Mouse (Mus musculus) gastrocnemius, postnatal 36 days (tissue): ENCODE measurements around the gene Arhgap18. TPM values are rescaled to one million over a fixed set of nuclear protein-coding genes. Genes with fewer than 3 reads are reported as not detected.
"Not testable (repeated sequence)": the region's sequence is repeated elsewhere in the genome, so short reads cannot be mapped to it uniquely, and the experiment has no call there.

Experiments
- DNase-seq, 2 experiments: peaks; one replicate each; pipeline ENCODE4 v3.0.0; 2022
- intact Hi-C: fragments of 180-260 bp; cut with DNase I; formaldehyde crosslinking; loops from one replicate; pipeline ENCODE4 v1.15.1; 2025
- total RNA-seq, 2 experiments: library from RNA; stranded (reverse); gene quantifications; 2 replicates each; pipeline ENCODE4 v1.2.3; 2021

Arhgap18 gene
- total RNA-seq, 2 experiments from 2014 or later = 3.1 to 4.8 TPM

DNA sequence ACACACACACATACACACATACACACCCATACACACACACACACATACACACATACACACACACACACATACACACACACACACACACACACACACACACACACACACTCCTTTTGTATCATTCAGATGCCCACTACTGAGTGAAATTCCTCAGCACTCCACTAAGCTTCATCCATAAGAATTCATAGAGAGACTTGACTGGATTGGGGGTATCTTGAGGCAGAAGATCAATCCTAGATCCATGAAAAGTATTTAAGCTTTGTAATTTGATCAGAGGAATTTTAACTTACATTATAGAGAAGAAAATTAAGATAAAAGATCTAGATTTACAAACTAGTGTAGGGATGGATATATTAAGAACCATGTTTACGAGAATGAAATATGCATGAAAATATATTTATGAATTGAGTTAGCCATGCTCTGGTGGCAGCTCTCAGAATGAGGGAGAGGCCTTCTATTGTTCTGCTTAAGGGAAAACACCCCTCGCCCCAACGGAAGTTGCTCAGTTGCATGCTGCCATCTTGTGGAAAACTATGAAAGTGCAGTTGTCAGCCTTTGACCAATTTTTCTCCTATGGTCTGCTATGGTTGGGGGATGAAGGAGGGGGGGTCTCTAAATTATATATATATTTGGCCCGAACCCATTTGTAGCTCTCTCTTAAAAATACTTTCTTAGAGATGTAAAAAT is 137.2 kb downstream of the Arhgap18 start:
- DNase-seq = peak in 1 of 2 experiments; percentile 28
- intact Hi-C loops = loop anchor here (2.0 to 10.0 kb wide), 2 partner anchors 180 to 516 kb away; partner anchors contain the start of gene L3mbtl3

GRCm38 (mm10) chr10:26893091-26893490 is 139.9 kb downstream of the Arhgap18 start:
- intact Hi-C loops = loop anchor here (10.0 kb wide), 1 partner anchor 518 kb away; the partner anchor contains the start of gene L3mbtl3
- DNase-seq = no peak

DNA sequence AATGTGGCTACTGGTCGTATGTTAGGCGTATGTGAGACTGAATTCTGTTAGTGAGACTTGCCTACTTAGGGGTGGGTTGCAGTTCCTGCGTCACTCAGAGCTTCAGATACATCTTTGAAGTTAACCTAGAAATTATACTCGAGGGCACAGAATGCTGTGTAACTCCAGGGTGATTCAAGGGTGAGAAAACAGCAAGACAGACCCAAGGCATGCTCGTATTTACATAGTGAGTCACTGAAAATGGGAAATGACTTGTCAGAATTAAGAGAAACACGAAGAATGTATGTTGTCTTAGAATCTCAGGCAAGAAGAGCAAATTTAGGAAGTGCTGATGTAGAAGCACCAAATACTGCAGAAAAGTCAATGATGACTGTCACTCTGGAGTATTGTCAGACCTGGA is 142.5 kb downstream of the Arhgap18 start:
- intact Hi-C loops = loop anchor here (10.0 kb wide), 1 partner anchor 521 kb away; the partner anchor contains the start of gene L3mbtl3
- DNase-seq = no peak

GRCm38 (mm10) chr10:26900426-26900825 is 147.2 kb downstream of the Arhgap18 start:
- intact Hi-C loops = no loop called here
- DNase-seq = no peak

DNA sequence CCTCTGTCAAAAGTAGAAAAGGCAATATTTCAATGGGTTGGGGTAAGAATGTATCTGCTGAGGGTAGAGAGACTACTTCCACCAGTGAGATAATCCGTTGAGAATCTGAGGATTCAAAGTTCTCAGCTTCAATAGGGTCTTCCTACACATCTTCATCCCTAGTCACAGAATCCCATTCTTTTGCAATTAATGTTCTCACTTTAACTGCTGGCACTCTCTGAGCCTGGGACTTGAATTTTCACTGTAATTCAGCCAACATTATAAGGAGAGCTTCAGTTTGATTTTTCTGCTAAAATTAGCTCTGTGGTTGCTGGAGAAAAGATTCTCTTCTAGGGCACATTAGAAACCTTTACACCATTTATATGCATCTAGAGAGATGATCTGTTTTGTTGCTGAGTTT is 150.6 kb downstream of the Arhgap18 start:
- intact Hi-C loops = no loop called here
- DNase-seq = no peak

DNA sequence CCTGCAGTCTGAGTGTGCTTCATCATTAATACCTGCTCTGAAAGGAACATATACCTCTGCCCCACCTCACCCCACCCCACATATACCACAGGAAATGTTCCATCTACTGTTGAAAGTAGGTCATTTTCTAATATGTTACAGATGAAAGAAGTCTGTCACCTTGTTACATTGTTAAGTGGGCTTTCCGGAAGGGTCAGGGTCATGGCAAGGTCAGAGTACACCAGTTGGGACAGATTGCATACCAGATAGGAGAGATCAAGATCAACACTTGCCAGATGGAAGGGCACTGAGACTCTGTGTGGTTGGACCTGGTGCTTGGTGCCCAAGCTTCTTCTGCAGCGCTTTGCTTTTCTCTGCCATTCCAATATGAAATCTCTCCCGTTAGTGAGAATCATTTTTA is 158.0 kb downstream of the Arhgap18 start:
- DNase-seq = no peak
- intact Hi-C loops = loop anchor here (10.0 kb wide), 1 partner anchor 854 kb away; no protein-coding TSS in a partner anchor

- DNase-seq = no peak
- intact Hi-C loops = loop anchor here (10.0 kb wide), 1 partner anchor 853 kb away; no protein-coding TSS in a partner anchor
Measured at GRCm38 (mm10) chr10:26912112-26912797, 159.0 kb downstream of the Arhgap18 start.

GRCm38 (mm10) chr10:26912807-26913206 is 159.6 kb downstream of the Arhgap18 start:
- intact Hi-C loops = loop anchor here (10.0 kb wide), 1 partner anchor 852 kb away; no protein-coding TSS in a partner anchor
- no peak for DNase-seq

- intact Hi-C loops = loop anchor here (5.0 to 10.0 kb wide), 2 partner anchors 78 to 845 kb away; no protein-coding TSS in a partner anchor
- DNase-seq = no peak
Measured at GRCm38 (mm10) chr10:26919307-26919977, 166.2 kb downstream of the Arhgap18 start.

DNA sequence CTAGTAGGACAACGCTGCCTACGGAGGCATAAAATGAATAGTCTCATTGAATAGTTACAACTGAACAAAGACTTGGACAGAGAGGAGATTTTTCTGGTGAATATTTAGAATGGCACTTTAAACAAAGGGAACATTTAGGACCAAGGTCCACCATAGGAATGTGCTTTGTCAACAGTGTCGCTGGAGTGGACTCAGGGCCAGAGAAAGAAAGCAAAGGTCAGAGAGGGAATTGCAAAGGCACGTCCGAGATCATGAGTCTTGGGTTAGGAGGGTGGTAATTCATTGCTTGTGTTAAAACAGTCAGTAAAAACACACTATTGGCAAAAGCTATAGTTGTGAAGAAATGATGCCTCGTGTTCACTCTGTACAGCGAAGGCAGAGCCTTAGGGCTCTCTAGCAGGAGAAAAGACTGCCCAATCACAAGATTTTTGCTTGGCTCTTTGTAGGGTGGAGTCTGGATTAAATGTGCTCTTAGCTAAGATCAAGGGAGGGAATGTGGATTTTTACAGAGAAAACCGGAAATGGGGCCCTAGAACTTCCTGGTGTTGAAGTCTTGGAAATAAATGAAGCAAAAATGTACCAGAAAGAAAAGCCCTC is 167.3 kb downstream of the Arhgap18 start:
- DNase-seq = no peak
- intact Hi-C loops = no loop called here

- intact Hi-C loops, DNase-seq: not testable (repeated sequence)
Measured at GRCm38 (mm10) chr10:26936056-26936455, 182.8 kb downstream of the Arhgap18 start.

- intact Hi-C loops, DNase-seq: not testable (repeated sequence)
Measured at GRCm38 (mm10) chr10:26938464-26938863, 185.2 kb downstream of the Arhgap18 start.

DNA sequence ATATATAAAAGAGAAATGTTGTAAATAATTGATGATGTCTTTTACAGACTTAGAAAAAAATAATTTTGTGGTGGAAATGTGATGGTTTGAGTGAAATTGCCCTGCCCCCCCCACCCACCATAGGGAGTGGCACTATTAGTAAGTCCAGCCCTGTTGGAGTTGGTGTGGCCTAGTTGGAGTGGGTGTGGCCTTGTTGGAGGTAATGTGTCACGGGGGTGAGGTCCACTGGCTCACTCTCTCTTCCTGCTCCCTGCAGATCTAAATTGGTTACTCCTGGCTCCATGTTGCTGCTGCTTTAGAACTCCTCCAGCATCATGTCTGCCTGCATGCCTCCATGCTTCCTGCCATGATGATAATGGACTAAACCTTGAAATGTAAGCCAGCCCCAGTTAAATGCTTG is 186.3 kb downstream of the Arhgap18 start:
- intact Hi-C loops = no loop called here

DNA sequence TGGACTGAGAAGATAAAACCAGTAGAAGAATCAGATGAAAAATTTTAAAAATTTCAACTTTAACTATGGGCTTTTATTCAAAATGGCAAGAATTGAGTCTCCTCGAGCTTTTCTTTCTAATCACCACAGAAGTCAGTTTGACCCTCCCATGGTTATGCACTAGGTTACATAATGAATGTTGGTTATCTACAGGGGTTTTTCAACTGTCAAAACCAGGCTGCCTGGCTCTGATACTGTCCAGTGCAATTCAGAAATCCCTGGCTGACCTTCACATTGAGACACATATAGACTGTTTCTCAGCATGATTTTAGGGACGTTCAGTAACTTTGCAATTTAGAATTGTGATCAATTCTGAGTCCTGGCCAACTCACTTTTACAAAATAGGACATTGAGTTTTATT is 195.1 kb downstream of the Arhgap18 start:
- intact Hi-C loops = no loop called here
- DNase-seq = no peak

More for the DNA sequence above, 186.3 kb downstream of the Arhgap18 start:
- no peak for DNase-seq

DNA sequence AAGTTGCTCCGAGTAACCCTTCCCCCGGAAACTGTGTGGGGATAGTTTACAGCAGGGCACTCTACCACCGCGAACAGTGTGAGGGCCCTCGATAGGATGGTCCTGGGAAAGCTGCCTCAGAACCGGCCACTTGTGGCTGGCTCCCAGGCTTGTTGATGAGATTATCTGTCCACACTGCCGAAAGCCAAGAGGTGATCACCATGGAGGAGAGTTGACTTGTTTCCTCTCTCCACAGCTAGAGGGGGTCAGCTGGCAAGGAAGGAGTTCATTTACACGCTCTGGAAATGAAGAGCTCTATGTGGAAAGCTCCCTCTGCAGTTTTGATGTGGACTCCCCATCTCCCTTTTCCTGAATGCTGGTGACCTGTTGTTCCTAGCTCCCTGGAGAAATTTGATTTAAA is 196.4 kb downstream of the Arhgap18 start:
- no peak for DNase-seq
- intact Hi-C loops = no loop called here

DNA sequence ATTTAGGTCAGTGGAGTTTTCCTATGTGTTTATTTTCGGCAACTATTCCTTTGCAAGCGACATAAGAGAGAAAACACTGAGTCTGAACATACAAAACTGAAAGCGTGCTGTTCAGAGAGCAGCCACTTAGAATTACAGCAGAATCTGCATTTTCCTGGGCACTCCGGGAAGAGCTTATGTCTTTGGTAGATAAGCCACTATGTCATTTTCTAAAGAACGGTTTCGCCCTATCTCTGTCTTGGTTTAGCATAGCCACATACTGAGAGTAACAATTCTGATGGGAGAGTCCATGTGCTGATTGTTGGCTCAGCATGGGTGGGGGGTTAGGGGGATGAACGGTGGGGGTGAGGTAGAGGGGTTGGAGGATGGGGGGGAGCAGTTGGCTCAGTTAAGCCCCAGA is 197.2 kb downstream of the Arhgap18 start:
- no peak for DNase-seq
- intact Hi-C loops = no loop called here

GRCm38 (mm10) chr10:26958513-26958912 is 205.3 kb downstream of the Arhgap18 start:
- no peak for DNase-seq
- intact Hi-C loops = no loop called here
